Mouse (Mus musculus) embryo, embryonic 10 days (tissue): ENCODE results near the gene Cnot8.

ENCODE experiments used
- DNase-seq: peaks from one replicate; pipeline ENCODE4 v3.0.0-alpha.2; 2015; ENCODE audit warnings: low spot score

Cnot8 gene

DNA sequence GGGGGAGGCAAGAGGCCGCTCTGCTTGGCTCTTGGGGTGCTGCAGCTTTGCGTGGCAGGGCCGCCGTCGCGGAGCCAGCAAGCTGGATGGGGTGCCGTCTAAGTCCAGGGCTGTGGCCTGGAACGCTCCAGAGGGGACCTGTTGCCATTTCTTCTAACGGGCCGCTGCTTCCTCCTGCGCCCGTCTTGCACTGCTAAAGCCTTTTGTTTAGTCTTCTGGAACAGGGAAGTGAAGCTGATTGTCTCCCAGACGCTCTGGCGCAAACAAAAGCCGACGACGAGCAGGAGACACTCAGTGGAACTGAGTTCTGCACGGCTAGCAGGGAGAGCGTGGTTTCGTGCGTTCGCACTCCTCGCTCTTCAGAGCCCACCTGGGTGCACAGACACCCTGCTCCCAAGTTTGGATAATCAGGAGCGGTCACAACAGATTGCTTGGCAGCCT lies 418 bp downstream of the Cnot8 start:
- DNase-seq, result peak; percentile 54

DNA sequence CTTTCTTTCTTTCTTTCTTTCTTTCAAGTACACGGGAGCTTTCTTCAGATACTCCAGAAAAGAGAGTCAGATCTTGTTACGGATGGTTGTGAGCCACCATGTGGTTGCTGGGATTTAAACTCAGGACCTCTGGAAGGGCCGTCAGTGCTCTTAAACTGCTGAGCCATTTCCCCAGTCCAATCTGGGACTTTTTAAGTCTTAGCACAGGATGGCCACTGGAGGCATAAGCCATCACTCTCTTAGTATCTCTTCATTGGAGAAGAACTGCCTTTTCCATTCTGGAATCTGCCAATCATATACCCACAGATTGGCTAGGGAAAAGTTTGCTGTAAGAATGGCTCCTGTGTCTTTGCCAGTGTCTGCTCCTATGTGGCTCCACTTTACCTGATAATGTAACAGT lies 3.1 kb downstream of the Cnot8 start:
- no peak for DNase-seq

DNA sequence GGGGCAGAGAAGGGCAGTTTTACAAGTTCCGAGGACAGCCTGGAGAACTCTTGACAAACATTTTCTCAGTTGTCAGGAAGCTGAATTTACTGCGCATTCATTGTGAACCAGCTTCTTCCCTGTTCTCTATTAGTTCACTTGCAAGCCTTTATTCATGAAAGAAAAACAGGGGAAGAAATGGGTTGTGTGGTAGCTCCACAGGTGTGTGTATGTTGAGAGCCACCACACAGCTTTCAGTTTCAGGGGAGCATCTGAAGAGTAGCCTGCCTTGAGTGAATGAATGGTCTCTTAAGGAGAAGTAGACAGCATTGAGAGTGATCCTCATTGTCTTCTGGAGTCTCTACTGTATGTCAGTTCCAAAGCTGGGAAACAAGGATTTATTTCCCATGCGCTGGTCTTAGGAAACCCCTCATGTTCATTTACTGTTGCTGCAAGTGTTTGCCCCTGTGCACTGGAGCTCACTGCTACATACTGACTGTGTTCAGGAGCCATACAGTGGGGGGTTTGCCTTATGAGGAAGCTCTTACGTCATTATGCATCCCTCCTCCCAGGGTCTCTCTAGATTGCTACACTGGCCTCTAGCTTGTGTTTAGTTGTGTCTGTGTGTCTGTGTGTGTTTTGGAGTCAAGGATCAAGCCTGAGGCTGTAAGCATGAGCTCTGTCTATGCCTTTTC lies 3.8 kb downstream of the Cnot8 start:
- no peak for DNase-seq

DNA sequence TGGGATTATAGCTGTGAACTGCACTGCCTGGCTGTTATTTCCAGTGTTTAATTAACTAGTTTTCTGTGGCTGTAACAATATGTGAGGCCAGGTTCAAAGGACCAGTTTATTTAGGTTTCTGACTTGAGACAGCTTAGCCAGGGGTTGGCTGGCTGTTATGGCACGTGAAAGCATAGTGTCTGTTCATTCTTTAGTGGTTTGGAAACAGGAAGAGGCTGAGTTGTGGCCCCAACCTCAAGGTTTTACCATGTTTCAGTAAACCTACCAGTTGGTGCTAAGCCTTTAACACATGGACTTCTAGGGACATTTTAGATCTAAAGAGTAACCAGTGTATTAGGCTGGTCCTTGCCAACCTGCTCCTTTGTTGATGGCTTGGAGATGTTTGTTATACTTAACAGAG lies 12.6 kb downstream of the Cnot8 start:
- no peak for DNase-seq

DNA sequence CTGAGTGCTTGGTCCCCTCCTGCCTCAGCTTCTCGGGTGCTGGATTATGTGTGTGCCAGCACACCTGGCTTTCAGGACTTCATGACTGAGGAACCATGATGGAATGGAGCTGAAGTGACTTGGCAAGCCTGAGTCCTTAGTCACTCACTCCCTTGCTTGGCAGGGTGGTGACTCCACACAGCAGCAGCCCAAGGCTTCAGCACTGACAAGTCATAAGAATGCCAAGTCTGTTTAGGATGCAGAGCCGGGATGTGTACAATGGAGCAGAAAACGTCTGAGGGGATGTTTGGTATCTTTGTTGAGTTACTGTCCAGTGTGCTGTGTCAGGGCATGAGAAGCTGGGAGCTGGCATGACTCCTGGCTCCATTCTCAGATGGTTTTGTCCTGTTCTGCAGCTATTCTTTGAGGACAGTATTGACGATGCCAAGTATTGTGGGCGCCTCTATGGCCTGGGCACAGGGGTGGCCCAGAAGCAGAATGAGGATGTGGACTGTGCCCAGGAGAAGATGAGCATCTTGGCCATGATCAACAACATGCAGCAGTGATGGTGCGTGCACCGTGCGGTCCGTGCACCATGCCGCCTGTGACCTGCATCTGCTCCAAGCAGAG lies 13.2 kb downstream of the Cnot8 start:
- no peak for DNase-seq

DNA sequence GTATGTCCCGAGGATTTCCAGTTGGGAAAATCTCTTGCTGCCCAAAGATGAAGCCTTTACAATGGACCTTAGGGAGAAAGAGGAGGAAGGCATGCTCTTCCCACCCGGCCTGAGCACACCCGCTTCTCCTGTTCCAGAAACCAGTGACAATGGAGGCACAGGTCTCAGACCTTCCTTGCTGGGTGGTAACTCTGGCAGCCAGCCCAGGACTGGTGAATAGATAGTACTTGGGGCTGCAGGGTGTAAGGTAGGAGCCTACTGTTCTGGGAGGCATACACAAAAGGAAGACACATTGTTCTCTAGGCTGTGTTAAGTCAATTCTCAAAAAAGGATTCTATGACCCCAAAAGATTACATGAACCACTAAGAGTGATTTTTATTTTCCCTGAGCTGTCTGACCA lies 16.7 kb downstream of the Cnot8 start:
- no peak for DNase-seq

DNA sequence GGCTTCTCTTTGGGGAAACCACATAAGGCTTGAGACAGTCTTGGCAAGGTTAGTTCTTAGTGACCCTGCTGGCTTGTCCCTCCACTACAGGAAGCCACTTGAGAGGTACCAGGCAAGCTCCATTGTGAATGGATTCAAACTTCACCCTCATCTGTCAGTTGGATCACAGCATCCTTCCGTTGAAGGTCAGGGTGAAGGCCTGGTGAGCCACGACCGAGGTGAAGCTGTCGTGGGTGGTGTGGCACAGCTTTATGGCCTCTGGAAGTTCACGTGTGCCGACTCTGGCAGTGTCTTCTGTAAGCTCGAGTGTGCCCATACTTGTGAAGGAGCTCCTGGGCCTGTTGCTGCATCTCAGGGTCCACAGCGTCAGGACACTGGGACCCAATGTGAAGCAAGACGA lies 17.4 kb downstream of the Cnot8 start:
- DNase-seq, result no peak

DNA sequence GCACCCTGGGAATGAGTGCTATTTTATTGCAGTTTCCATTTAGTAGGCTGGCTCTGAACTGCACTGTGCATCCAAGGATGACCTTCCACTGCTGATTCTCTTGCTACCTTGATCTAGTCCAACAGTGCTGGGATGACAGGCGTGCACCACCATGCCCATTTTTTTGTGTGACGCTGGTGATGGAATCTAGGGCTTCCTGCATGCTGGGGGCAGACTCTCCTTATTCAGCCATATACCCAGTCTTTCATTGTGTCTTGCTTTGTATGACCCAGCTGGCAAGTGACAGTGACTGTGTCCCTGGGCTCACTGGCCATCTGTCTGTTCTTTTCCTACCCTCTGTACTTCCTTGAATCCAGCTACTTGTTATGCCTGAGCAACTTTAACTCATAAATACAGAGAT lies 19.8 kb downstream of the Cnot8 start:
- DNase-seq, result no peak

DNA sequence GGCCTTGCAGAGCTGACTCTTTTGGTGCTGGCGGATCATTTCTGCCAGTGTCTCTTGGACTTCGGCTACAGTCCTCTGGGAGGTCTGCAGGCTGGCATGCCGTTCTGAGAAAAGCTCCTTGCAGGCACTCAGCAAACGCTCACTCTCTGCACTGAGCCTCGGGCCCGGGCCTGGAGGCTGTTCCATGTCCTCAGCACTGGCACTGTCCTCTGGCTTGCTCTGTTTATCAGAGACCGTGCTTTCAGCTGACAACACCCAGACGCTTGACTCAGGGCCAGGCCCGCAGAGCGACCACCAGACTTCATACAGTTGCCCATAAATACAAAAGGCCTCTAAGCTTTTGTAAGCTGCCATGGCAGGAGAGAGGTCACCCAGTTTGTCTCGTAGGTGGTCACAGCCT lies 21.1 kb downstream of the Cnot8 start:
- no peak for DNase-seq

DNA sequence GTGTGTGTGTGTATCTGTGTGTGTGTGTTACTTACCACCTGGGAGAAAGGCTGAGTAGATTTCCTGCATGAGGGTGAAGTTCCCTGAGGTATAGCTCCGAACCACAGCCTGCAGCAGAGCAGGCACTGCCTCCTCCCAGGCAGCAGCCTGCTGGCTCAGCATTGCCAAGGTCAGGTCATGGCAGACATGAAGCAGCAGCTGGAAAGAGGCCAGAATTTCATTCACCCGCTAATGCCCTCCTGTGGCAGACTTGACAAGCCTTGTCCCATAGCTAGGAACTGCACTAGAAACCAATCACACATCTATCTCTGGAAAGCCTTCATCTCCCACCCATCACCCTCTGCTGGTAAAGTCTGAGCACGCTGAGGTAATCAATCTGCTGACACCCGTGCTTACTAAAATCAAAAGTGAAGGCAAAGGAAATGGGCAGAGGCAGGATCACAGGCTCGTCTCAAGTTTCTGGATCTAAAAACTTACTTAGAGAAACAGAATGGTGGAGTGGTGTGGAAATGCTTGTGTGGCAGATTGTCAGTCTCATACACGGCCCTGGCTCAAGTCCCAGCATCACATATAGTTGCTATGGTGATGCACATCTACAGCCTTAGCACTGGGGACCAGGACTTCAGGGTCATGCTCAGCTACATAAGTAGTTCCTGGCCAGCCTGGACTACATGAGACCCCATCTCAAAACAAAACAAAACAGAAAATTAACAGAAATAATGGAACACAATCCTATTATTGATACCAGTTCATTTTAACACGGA lies 22.6 kb downstream of the Cnot8 start:
- no peak for DNase-seq

DNA sequence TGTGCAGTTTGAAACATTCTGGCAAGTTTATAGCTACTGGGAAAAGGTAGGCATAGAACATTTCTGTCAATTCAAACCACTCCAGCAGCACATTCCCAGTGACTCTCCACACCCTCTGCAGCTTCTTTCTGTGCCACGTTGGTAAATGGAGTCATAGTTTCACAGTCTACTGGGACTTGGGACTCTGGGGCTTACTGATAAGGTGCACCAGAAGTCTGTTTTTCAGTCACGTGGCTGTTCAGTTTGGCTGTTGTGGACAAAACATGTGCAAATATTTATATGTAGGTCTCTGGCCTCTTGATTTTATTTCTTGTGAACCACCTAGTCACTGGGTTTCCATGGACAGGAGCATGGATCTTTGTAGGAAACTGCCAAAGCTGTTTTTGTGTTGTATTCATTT lies 23.6 kb downstream of the Cnot8 start:
- no peak for DNase-seq

DNA sequence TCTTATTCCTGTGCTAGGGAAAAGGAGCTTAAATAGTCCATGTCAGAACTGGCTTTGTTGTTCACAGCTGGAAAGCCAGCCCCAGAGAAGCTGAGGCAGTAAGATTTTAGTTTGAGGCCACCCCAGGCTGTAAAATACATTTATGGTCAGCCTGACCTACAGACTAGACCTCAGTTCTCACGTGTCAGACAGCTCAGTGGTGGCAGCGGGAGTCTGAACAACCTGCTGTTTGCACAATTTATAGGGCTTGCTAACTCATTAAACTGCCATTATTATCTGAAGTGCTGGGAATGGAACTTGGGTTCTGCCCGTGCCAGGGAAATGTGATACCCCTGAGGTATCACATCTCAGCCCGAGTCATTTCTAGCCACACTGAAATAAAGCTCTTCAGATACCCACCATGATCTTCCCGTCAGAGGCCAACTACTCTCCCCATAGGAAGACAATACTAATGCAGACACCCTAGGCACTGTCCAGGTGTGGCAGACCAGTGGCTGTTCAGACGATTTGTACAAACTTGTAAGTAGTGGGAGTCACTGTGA lies 25.4 kb downstream of the Cnot8 start:
- no peak for DNase-seq

DNA sequence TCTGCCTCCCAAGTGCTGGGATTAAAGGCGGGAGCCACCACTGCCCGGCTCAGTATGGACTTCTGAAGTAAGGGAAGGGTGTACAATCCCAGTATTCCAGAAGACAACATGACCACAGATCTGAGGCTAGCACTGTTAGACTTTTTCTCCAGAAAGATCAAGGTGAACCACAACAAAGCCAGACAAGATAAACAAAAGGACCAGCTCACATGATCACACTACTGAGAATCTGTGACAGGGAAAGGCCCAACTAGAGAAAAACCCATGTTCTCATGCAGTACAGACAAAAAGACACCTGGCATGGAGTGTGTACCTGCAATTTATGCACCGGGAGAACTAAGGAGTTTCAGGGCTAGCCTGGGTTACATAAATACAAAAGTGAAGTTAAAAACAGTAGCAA lies 28.1 kb downstream of the Cnot8 start:
- no peak for DNase-seq

DNA sequence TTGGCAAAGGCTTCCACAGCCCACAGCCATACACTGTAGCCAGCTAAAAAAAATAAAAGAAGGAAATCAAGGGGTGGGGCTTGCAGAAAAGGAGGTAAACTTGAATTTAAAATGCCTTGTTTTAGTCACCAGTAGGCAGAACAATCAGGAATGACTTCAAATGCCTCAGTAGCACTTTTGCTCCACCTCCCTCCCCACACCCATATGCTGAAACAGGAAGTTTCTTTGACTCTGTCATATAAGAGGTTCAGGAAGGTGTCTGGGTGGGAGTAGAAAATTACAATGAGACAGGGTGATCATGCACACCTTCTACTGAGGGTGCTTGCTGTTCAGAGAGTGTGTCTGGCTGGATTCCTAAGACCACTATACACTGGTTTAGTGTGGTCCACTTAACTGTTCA lies 30.9 kb downstream of the Cnot8 start:
- DNase-seq, result no peak

DNA sequence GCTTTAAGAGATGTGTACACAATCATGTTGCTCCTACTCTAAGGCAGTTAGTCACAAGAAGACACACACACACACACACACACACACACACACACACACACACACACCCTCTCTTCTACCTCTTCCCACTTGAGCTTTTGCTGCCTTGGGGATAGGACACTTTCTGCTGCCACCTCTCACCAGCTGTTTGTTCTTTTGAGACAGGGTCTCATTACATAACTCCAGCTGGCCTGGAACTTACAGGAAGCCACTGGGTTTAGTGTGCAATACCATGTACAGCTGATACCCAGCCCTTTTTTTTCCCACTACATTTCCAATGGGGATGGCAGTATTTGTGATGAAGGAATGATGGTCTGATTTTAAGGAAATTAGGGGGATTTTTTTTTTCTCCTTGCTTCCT lies 31.3 kb downstream of the Cnot8 start:
- DNase-seq, result no peak

DNA sequence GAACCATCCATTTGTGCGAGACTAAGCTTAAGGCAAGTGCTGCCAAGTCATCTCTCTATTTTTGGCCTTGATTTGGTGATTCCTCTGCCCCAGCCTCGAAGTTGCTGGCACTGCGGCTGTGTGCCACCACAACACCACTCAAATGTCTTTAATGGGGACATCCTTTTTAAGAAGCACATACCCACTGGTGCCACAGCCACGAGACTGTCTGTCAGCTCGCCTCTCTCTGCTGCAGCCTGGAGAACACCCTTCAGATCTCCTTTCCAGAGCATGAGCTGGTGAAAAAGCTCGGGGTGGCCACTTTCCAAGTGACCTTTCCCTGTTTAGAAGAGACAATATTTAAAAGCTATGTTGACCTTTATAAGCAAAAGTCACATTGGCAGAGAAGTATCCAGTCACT lies 32.7 kb downstream of the Cnot8 start:
- no peak for DNase-seq

DNA sequence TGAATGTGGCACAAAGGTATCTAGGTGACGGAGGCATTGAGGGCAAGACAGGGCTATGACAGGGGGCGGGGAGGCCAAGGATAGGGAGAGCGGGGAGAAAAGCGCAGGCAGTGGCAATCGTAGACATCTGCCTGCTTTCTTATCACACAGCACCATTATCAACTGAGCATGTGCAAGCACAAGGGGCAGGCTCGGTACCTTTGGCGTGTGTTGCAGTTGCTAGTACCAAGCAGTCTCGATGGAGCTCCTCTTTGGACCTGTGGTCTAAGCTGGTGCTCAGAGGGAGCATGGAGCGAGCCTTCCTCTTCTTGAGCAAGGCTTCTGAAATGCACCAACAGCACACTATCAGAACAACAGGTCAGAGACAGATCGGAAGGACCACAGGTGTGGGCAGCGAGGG lies 34.9 kb downstream of the Cnot8 start:
- DNase-seq, result no peak

DNA sequence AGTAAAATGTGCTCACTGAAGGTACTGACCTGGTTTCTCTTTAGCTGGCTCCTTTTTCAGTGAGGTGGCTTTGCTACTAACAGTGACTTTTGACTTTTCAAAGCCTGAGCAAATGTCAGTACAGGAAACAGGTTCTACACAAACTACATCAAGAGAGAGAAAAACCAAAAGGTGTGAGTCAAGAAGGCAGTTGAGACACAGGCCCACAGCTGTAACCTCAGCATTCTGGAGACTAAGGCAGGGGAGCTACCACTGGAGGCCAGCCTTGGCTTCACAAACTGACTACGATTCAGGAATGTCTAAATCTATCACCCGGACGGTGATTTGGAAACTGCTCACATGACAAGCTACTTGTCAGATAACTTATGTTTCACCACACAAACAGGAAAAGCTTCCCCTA lies 35.5 kb downstream of the Cnot8 start:
- DNase-seq, result no peak

DNA sequence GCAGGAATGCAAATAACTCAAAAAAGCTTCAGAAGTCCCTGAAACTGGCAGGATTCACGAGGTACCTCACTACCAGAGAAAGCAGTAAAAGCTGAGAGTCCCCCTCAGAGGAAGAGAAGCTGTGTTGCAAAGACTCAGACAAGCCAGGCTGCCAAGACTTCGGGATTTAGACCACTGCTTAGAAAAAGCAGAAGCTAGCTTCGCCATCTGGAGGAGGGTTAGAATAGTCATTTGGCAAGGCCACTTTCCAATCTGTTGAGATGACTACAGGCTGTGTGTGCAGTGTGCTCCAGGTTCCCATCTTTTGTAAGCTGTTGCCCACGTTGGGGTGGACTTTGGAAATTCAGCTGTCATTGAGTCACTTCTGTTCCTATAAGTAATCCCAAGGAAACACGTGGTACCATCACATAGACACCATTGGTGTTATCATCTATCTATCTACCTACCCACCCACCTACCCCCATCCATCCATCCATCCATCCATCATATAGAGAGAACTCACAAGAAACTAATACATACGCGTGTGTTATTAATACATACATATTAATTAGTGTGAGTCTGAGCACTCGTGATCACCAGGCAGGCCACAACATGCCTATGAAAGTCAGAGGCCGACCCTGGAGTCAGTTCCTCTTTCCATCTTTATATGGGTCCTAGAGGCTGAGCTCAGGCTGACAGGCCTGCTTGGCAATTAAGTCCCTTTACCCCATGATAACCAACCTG lies 39.9 kb downstream of the Cnot8 start:
- no peak for DNase-seq

DNA sequence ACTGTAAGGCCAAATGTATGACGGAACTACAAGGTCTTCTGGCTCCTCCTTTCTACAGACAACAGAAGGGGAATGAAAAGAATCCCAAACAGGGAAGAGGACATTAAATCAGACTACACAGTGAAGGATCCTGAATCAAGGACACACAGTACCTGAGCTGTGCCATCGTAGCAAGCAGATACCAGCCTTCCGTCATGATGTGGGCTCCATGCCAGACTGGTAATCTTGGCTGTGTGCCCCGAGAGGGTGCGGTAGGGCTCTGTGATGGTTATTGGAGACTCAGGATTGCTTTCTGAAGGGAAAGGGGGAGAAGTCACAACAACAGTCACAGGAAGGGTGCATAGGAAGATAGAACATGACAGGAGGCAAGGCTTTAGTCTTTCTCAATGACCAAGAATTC lies 42.3 kb downstream of the Cnot8 start:
- DNase-seq, result no peak

DNA sequence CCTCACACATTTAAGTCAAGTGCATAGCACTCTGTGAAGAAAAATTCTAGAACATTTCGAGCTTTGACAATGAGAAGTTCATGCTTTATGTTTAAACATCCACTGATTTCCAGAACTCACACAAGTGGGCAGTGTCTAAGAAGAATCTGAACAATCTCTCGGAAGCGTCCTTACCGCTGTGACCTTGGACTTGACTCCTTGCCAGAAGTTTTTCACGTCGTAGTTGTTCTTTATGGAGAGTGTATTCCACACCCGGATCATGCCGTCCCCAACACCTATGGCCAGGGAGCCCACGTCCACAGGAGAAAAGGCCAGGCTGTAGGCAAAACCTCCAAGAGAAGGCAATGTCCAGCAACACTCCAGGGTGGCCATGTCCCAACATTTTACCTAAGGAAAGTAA lies 51.5 kb downstream of the Cnot8 start:
- no peak for DNase-seq

DNA sequence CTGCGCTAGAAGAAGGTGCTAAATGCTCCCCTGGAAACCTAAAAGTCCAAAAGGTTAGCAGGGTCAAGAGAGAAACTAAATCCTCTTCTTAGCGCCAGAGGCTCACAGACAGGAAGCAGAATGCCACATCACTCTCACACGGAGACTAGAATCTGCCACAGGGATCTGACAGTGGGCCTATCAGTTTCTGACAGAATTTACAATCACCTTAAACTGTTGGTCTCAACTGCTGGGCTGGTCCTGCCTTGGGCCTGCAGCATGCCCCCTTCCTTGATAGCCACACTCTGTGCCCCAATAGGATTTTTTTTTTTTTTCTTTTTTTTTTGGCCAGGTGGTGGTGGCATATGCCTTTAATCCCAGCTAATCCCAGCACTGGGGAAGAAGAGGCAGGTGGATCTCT lies 52.9 kb downstream of the Cnot8 start:
- DNase-seq, result no peak

DNA sequence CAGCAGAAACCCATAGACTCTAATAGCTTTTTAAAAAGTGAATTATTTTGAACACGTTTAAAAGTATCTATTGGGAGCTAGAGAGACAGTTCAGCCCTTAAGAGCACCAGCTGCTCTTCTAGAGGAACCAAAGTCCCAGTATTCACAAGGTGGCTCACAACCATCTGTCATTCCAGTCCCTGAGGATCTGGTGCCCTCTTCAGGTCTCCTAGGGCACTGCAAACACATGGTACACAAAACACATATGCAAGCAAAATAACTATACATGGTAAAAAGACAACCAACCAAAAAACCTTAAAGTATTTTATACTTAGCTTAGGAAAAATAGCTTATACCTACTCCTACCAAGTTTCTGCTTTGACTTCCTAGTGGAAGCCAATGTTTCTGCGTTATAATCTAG lies 61.1 kb downstream of the Cnot8 start:
- peak; percentile 12 for DNase-seq
